Mouse (Mus musculus) E14TG2a.4 (cell line): ENCODE data around the gene Rhof.
A peak's percentile ranks its signal among the peaks of the same experiment; 100 is the strongest.
"Not testable (repeated sequence)": the region's sequence is repeated elsewhere in the genome, so short reads cannot be mapped to it uniquely, and the experiment has no call there.

Source experiments
- H3K27me3 ChIP-seq: 2 replicates; pipeline ENCODE4 v1.6.1; 2014; ENCODE audit warnings: low read length, control low read depth; ENCODE audit not compliant: insufficient read depth
- H3K36me3 ChIP-seq: 2 replicates; pipeline ENCODE4 v1.6.1; 2014; ENCODE audit warnings: low read length, control low read depth; ENCODE audit not compliant: insufficient read depth
- H3K4me1 ChIP-seq: replicated peaks from 2 replicates; pipeline ENCODE4 v1.6.1; 2014; ENCODE audit warnings: low read depth, low read length, control low read depth
- H3K4me3 ChIP-seq: replicated peaks from 2 replicates; pipeline ENCODE4 v1.5.1; 2014; ENCODE audit warnings: mild to moderate bottlenecking, low read length
- H3K9me3 ChIP-seq: 2 replicates; pipeline ENCODE4 v1.6.1; 2014; ENCODE audit warnings: low read length, control low read depth
- CTCF ChIP-seq: conservative IDR thresholded peaks from 2 replicates; pipeline ENCODE4 v1.5.1; 2014; ENCODE audit warnings: low read length
- NANOG ChIP-seq: IDR thresholded peaks from 2 replicates; pipeline ENCODE4 v1.6.1; 2014; ENCODE audit warnings: borderline replicate concordance, low read length, mixed read lengths
- POU5F1 ChIP-seq: IDR thresholded peaks from 2 replicates; pipeline ENCODE4 v1.6.1; 2014; ENCODE audit warnings: low read length, borderline replicate concordance

Rhof gene

DNA sequence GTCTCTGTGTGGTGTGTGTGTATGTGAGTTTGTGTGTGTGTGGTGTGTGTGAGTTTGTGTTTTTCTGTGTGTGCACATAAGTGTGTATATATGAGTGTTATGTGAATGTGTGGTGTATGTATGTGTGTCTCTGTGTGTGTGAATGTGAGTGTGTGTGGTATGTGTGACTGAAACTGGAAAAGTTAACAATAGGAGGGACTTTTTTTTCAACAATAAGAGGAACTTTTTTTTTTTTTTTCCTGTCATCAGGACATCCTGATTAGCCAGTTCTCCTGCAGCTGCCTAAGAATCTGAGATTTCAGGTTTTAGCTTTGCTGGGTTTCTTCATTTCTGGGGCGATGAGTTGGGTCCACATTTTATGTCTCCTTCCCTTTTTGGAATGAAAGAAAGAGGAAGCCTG is 52.9 kb downstream of the Rhof start:
- TF ChIP-seq POU5F1 (no peak), CTCF (no peak), NANOG (no peak)
- Histone ChIP-seq H3K4me3 (no peak overlapping the region), H3K27me3 (peaks cover 17% of the 10 kb centered on the region), H3K4me1 (peaks cover 28% of the 10 kb centered on the region), H3K36me3 (no peaks in the 10 kb centered on the region), H3K9me3 (peaks cover 9% of the 10 kb centered on the region)

- peak overlapping the region; percentile 92 for H3K4me3 ChIP-seq
- H3K36me3 ChIP-seq = no peaks in the 10 kb centered on the region
- H3K27me3 ChIP-seq = peaks cover 23% of the 10 kb centered on the region
- peaks cover 9% of the 10 kb centered on the region for H3K9me3 ChIP-seq
- TF ChIP-seq POU5F1 (no peak), CTCF (no peak), NANOG (no peak)
- peaks cover 27% of the 10 kb centered on the region for H3K4me1 ChIP-seq
These were observed 55.8 kb downstream of the Rhof start for GRCm38 (mm10) chr5:123076419-123077281.

- TF ChIP-seq POU5F1 (no peak), CTCF (no peak), NANOG (no peak)
- Histone ChIP-seq H3K36me3 (no peaks in the 10 kb centered on the region), H3K4me1 (peaks cover 27% of the 10 kb centered on the region), H3K27me3 (peaks cover 23% of the 10 kb centered on the region), H3K9me3 (peaks cover 9% of the 10 kb centered on the region), H3K4me3 (peak overlapping the region; percentile 92)
These were observed 56.7 kb downstream of the Rhof start for GRCm38 (mm10) chr5:123075576-123076418.

DNA sequence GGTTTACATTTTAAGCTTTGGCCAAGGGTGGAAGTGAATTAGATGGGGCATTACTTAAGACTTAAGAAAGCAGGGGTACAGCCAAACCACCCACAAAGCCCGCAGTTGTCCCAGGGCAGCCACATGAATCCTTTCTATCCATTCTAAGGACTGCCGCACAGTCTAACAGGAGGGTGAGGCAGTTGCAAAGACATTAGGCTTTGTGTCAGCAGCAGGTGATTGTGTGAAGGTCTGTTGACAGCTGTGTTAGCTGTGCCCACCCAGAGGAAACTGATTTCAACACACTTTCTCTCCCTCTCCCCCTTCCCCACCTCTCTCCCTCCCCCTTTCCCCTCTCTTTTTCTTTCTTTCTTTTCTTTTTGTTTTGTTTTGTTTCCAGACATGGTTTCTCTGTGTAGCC is 63.8 kb downstream of the Rhof start:
- Histone ChIP-seq H3K4me1 (peaks cover 13% of the 10 kb centered on the region), H3K9me3 (no peaks in the 10 kb centered on the region), H3K27me3 (peaks cover 6% of the 10 kb centered on the region; the same call in 1 of the 2 replicates), H3K36me3 (no peaks in the 10 kb centered on the region), H3K4me3 (no peak overlapping the region)
- no peak for TF ChIP-seq POU5F1
- TF ChIP-seq NANOG = no peak
- no peak for TF ChIP-seq CTCF

- Histone ChIP-seq H3K9me3 (no peaks in the 10 kb centered on the region), H3K4me3 (no peak within 1 kb of the TSS), H3K4me1 (peaks cover 13% of the 10 kb centered on the region), H3K27me3 (peaks cover 6% of the 10 kb centered on the region; the same call in 1 of the 2 replicates), H3K36me3 (no peaks in the 10 kb centered on the region)
- TF ChIP-seq POU5F1 (no peak), CTCF (no peak), NANOG (no peak)
These were observed 64.4 kb downstream of the Rhof start, which contains the start of gene Tmem120b for GRCm38 (mm10) chr5:123068115-123068514. Tmem120b (plus strand) TSS chr5:123068415.

DNA sequence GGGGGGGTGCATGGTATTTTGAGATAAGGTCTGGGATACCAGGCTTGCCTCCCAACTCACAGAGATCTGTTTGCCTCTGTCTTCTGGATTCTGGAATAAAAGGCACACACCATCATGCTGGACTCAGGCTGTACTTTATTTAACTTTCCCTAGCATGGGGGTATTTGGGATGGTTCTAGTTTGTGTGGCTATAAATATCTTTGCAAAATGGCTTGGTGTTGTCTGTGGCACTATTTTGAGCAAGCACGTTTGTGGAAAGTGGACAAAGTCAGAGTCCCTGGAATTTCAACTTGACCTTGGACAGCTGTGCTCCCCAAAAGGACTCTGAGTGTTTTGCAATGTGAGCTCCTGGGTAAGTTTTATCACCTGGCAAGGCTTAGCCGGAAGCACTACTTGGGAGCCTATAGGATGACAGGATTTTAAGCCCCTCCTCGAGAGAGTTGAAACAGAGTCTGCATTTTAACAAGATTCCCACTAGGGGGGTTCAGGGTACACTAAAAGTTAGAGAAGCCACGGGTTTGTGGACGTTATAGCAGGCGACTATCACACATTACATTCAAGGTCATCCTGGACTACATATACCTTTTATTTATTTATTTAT is 65.0 kb downstream of the Rhof start:
- Histone ChIP-seq H3K9me3 (no peaks in the 10 kb centered on the region), H3K36me3 (no peaks in the 10 kb centered on the region), H3K4me3 (no peak overlapping the region), H3K27me3 (peaks cover 6% of the 10 kb centered on the region; the same call in 1 of the 2 replicates), H3K4me1 (peaks cover 13% of the 10 kb centered on the region)
- TF ChIP-seq POU5F1 (no peak), CTCF (peak; percentile 26; the same call in 1 of the 2 replicates)

DNA sequence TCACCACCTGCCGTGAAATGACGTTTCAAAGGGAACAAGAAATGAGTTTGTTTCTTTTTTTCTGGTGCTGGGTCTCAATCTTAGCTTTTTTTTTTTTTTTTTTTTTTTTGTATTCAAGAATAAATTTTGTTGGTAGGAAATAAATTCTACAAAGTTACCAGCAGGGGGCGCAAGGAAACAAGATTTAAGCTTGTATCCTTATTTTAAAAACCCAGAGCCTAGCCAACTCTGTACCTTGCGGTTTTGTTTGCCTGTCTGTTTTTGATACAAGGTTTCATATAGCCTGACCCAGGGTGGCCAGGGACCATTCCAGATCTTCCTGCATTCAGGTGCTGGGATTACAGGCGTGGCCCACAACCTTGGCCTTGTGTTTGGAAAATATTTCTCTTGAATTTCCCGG is 68.3 kb downstream of the Rhof start:
- H3K27me3 ChIP-seq = no peaks in the 10 kb centered on the region
- peaks cover 20% of the 10 kb centered on the region for H3K4me1 ChIP-seq
- H3K36me3 ChIP-seq = no peaks in the 10 kb centered on the region
- peak; percentile 34 for TF ChIP-seq CTCF
- no peak for TF ChIP-seq POU5F1
- H3K9me3 ChIP-seq = no peaks in the 10 kb centered on the region
- no peak overlapping the region for H3K4me3 ChIP-seq

GRCm38 (mm10) chr5:123063141-123063540 is 69.4 kb downstream of the Rhof start:
- peaks cover 27% of the 10 kb centered on the region for H3K4me1 ChIP-seq
- TF ChIP-seq POU5F1 = no peak
- no peak for TF ChIP-seq NANOG
- TF ChIP-seq CTCF = no peak
- H3K9me3 ChIP-seq = no peaks in the 10 kb centered on the region
- no peaks in the 10 kb centered on the region for H3K27me3 ChIP-seq
- no peak overlapping the region for H3K4me3 ChIP-seq
- H3K36me3 ChIP-seq = no peaks in the 10 kb centered on the region

- H3K36me3 ChIP-seq, H3K4me3 ChIP-seq, H3K9me3 ChIP-seq, H3K27me3 ChIP-seq: not testable (repeated sequence)
- peaks cover 19% of the 10 kb centered on the region for H3K4me1 ChIP-seq
These were observed 71.1 kb downstream of the Rhof start for GRCm38 (mm10) chr5:123061402-123061749.
